13 mouse cellular contexts compared by ENCODE assay signal in genomic region chr11:110563272-110563671, GRCm38 (mm10).
DNase-seq lines count a peak whose midpoint lies in the region; ATAC-seq and TF ChIP-seq lines count a peak whose summit lies in the region.
"Had no signal": no experiment of that assay in that cellular context is flagged by ENCODE, and none has a peak within 500 bp of the region (broad histone marks: within the 10 kb centered on the region; RNA-seq: fewer than 3 reads in every experiment).

No protein-coding gene starts in this region.

- DNase-seq in gastrocnemius, adult 2 months: no peak
- no peak for DNase-seq in gastrocnemius, postnatal 10 days
- no peak for DNase-seq in lung, adult 2 months
- no peak for DNase-seq in layer of hippocampus, postnatal 14 days (ENCODE audit: low spot score in 2 of 2)
- DNase-seq in thymus, postnatal 0 days (ENCODE audit: low spot score): no peak
- DNase-seq: gastrocnemius, postnatal 25 days; midbrain, embryonic 14.5 days; right cerebral cortex, postnatal 25 days had no signal

- peak overlapping the region; percentile 54 for H3K4me3 ChIP-seq in gastrocnemius, adult 2 months
- no peak overlapping the region for H3K4me3 ChIP-seq in lung, embryonic 15.5 days
- no peak overlapping the region for H3K4me3 ChIP-seq in lung, adult 2 months (replicated peaks; ENCODE audit: extremely low read depth, low read depth, low read length)
- no peak overlapping the region for H3K4me3 ChIP-seq in intestine, embryonic 15.5 days (replicated peaks)
- H3K4me3 ChIP-seq: stomach, embryonic 15.5 days had no signal

- TF ChIP-seq POLR2A in lung, adult 2 months (IDR thresholded peaks at IDR 0.05; ENCODE audit: borderline replicate concordance, extremely low read depth, low read depth, low read length): no peak

- no peak overlapping the region for H3K9ac ChIP-seq in lung, embryonic 15.5 days
- H3K9ac ChIP-seq in intestine, embryonic 15.5 days: no peak overlapping the region
- H3K9ac ChIP-seq: stomach, embryonic 15.5 days had no signal

- 29% methylated on average over 12 of the region's 12 CpGs for WGBS in lung, embryonic 15.5 days
- WGBS in lung, adult 2 months: 29% methylated on average over 12 of the region's 12 CpGs
- 35% methylated on average over 12 of the region's 12 CpGs for WGBS in intestine, embryonic 15.5 days

- H3K27ac ChIP-seq in gastrocnemius, adult 2 months: no peak overlapping the region
- H3K27ac ChIP-seq in lung, embryonic 15.5 days: no peak overlapping the region
- no peak overlapping the region for H3K27ac ChIP-seq in intestine, embryonic 15.5 days
- H3K27ac ChIP-seq: stomach, embryonic 15.5 days had no signal

- no peaks in the 10 kb centered on the region for H3K9me3 ChIP-seq in lung, embryonic 15.5 days
- H3K9me3 ChIP-seq in intestine, embryonic 15.5 days: no peaks in the 10 kb centered on the region
- H3K9me3 ChIP-seq: stomach, embryonic 15.5 days had no signal

- 0 out of 2 replicates have a peak overlapping the region, but pooled peaks have one; percentile 2 for H3K4me2 ChIP-seq in lung, embryonic 15.5 days
- H3K4me2 ChIP-seq in intestine, embryonic 15.5 days (replicated peaks): peak overlapping the region; percentile 24
- H3K4me2 ChIP-seq: stomach, embryonic 15.5 days had no signal

- no peaks in the 10 kb centered on the region for H3K36me3 ChIP-seq in lung, embryonic 15.5 days
- no peaks in the 10 kb centered on the region for H3K36me3 ChIP-seq in intestine, embryonic 15.5 days
- H3K36me3 ChIP-seq: stomach, embryonic 15.5 days had no signal

- H3K4me1 ChIP-seq in lung, embryonic 15.5 days: no peaks in the 10 kb centered on the region
- H3K4me1 ChIP-seq in lung, adult 2 months (ENCODE audit: control insufficient read depth, insufficient read depth, low read length): no peaks in the 10 kb centered on the region
- H3K4me1 ChIP-seq in intestine, embryonic 15.5 days (replicated peaks): no peaks in the 10 kb centered on the region
- H3K4me1 ChIP-seq: stomach, embryonic 15.5 days had no signal

- ATAC-seq in lung, embryonic 15.5 days (ENCODE audit: borderline replicate concordance, extremely low read depth, low FRiP score, low TSS enrichment): no peak
- ATAC-seq in intestine, embryonic 15.5 days: no peak
- peak; percentile 53 for ATAC-seq in megakaryocyte, adult 5-6 weeks (ENCODE audit: poor library complexity, severe bottlenecking)
- ATAC-seq: inflammation-experienced regulatory T-cells, adult 6 months had no signal

- intact Hi-C loops in gastrocnemius, adult 2 months (cut with DNase I): no loop called here

- no peak for TF ChIP-seq CTCF in gastrocnemius, adult 2 months (IDR thresholded peaks at IDR 0.05)
- no peak for TF ChIP-seq CTCF in lung, adult 2 months (IDR thresholded peaks at IDR 0.05; ENCODE audit: insufficient read depth, low read length)

- no peaks in the 10 kb centered on the region for H3K27me3 ChIP-seq in lung, embryonic 15.5 days
- no peaks in the 10 kb centered on the region for H3K27me3 ChIP-seq in intestine, embryonic 15.5 days (replicated peaks)
- H3K27me3 ChIP-seq: stomach, embryonic 15.5 days had no signal
